Mouse (Mus musculus) forebrain, embryonic 15.5 days (tissue): ENCODE data around the gene Syvn1. TPM values are rescaled to one million over a fixed set of nuclear protein-coding genes. Genes with fewer than 3 reads are reported as not detected.

Source experiments
- ATAC-seq: fragments of 200-750 bp; cut with Nextera tagmentation; replicated peaks from 2 replicates; pipeline ENCODE4 v1.8.0; 2017; ENCODE audit warnings: mild to moderate bottlenecking, moderate TSS enrichment, moderate library complexity
- H3K27ac ChIP-seq: fragments of 300-500 bp; sonication (generic); replicated peaks from 2 replicates; pipeline ENCODE4 v1.5.1; 2015; ENCODE audit warnings: mild to moderate bottlenecking, inconsistent platforms
- H3K27me3 ChIP-seq: fragments of 300-500 bp; sonication (generic); 2 replicates; pipeline ENCODE4 v1.6.1; 2015; ENCODE audit warnings: inconsistent platforms
- H3K36me3 ChIP-seq: fragments of 300-500 bp; sonication (generic); 2 replicates; pipeline ENCODE4 v1.6.1; 2015; ENCODE audit warnings: mild to moderate bottlenecking, inconsistent platforms
- H3K4me1 ChIP-seq: fragments of 300-500 bp; sonication (generic); 2 replicates; pipeline ENCODE4 v1.6.1; 2015; ENCODE audit warnings: inconsistent platforms
- H3K4me2 ChIP-seq: fragments of 300-500 bp; sonication (generic); replicated peaks from 2 replicates; pipeline ENCODE4 v1.6.1; 2015; ENCODE audit warnings: mild to moderate bottlenecking, inconsistent platforms
- H3K4me3 ChIP-seq: fragments of 300-500 bp; sonication (generic); 2 replicates; pipeline ENCODE4 v1.5.1; 2015; ENCODE audit warnings: mild to moderate bottlenecking, inconsistent platforms
- H3K9ac ChIP-seq: fragments of 300-500 bp; sonication (generic); replicated peaks from 2 replicates; pipeline ENCODE4 v1.6.1; 2015; ENCODE audit warnings: mild to moderate bottlenecking, inconsistent platforms
- H3K9me3 ChIP-seq: fragments of 300-500 bp; sonication (generic); 2 replicates; pipeline ENCODE4 v1.6.1; 2016; ENCODE audit warnings: inconsistent platforms
- WGBS: fragments of 180-500 bp; shearing (Covaris S2); methylation state at CpG from one replicate; pipeline ENCODE4 v1.1.7; 2015; ENCODE audit warnings: mixed read lengths; 5-methylcytosine and 5-hydroxymethylcytosine counted together
- polyA plus RNA-seq: library from polyadenylated mRNA; unstranded; fragments of >200 nt; fragmentation: Nextera tagmentation; extraction: Ambion mirVana; gene quantifications from 2 replicates; pipeline ENCODE4 v1.2.1, GENCODE M21; 2015

The Syvn1 gene
- 25.7 and 26.5 TPM in 2 replicates for polyA plus RNA-seq

- Histone ChIP-seq H3K4me2 (peak within 1 kb of the TSS; percentile 89), H3K4me3 (peak within 1 kb of the TSS; percentile 90), H3K27me3 (no peaks in the 10 kb centered on the region), H3K27ac (peak within 1 kb of the TSS; percentile 100), H3K9me3 (no peaks in the 10 kb centered on the region), H3K9ac (peak within 1 kb of the TSS; percentile 86), H3K4me1 (peaks cover 22% of the 10 kb centered on the region), H3K36me3 (peaks cover 33% of the 10 kb centered on the region)
- ATAC-seq, result peak; percentile 91
- WGBS, result under 1% methylated on average over 65 of the region's 65 CpGs
Observed at GRCm38 (mm10) chr19:6046294-6047153, at the start of gene Syvn1. Syvn1 (plus strand) TSS chr19:6046576.

DNA sequence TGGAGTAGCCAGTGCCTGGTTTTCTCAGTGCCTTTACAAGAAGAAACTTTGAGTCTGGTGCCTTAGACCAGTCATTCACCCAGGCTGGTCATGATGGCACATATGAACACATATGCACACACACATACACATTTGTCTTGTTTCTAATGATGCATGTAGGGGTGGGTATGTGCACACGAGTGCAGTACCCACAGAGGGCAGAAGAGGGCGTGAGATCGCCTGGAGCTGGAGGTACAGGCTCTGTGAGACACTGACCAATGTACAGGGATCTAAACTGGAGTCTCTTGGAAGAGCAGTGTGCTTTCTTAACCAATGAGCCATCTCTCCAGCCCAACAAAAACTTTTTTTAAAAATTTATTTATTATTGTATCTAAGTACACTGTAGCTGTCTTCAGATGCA is 48.2 kb upstream of the Syvn1 start:
- Histone ChIP-seq H3K9me3 (no peaks in the 10 kb centered on the region), H3K36me3 (no peaks in the 10 kb centered on the region), H3K4me1 (no peaks in the 10 kb centered on the region), H3K27ac (no peak overlapping the region), H3K4me2 (no peak overlapping the region), H3K9ac (no peak overlapping the region), H3K27me3 (no peaks in the 10 kb centered on the region), H3K4me3 (no peak overlapping the region)
- no peak for ATAC-seq
- WGBS, result 73% methylated on average over 3 of the region's 3 CpGs

GRCm38 (mm10) chr19:5999969-6000368 is 46.4 kb upstream of the Syvn1 start:
- no peak for ATAC-seq
- Histone ChIP-seq H3K27me3 (no peaks in the 10 kb centered on the region), H3K27ac (no peak overlapping the region), H3K36me3 (no peaks in the 10 kb centered on the region), H3K4me1 (no peaks in the 10 kb centered on the region), H3K9ac (no peak overlapping the region), H3K9me3 (no peaks in the 10 kb centered on the region), H3K4me3 (no peak overlapping the region), H3K4me2 (no peak overlapping the region)
- WGBS, result 78% methylated on average over 5 of the region's 5 CpGs

- Histone ChIP-seq H3K27me3 (no peaks in the 10 kb centered on the region), H3K36me3 (no peaks in the 10 kb centered on the region), H3K27ac (no peak overlapping the region), H3K9me3 (no peaks in the 10 kb centered on the region), H3K9ac (no peak overlapping the region), H3K4me2 (no peak overlapping the region), H3K4me1 (no peaks in the 10 kb centered on the region), H3K4me3 (no peak overlapping the region)
- 50% methylated on average over 11 of the region's 11 CpGs for WGBS
- ATAC-seq, result no peak
Observed at GRCm38 (mm10) chr19:6005541-6005940, 40.8 kb upstream of the Syvn1 start.

- no peak overlapping the region for H3K4me3 ChIP-seq
- H3K9ac ChIP-seq, result no peak overlapping the region
- no peaks in the 10 kb centered on the region for H3K9me3 ChIP-seq
- H3K27me3 ChIP-seq, result no peaks in the 10 kb centered on the region
- no peaks in the 10 kb centered on the region for H3K4me1 ChIP-seq
- WGBS, result 90% methylated on average over 13 of the region's 13 CpGs
- no peak overlapping the region for H3K27ac ChIP-seq
- no peak for ATAC-seq
- no peaks in the 10 kb centered on the region for H3K36me3 ChIP-seq
- H3K4me2 ChIP-seq, result no peak overlapping the region
Observed at GRCm38 (mm10) chr19:6007013-6007412, 39.4 kb upstream of the Syvn1 start.

GRCm38 (mm10) chr19:6009137-6009536 is 37.2 kb upstream of the Syvn1 start:
- 63% methylated on average over 8 of the region's 8 CpGs for WGBS
- no peak overlapping the region for H3K27ac ChIP-seq
- no peaks in the 10 kb centered on the region for H3K9me3 ChIP-seq
- H3K4me3 ChIP-seq, result no peak overlapping the region
- ATAC-seq, result no peak
- H3K9ac ChIP-seq, result no peak overlapping the region
- H3K4me1 ChIP-seq, result no peaks in the 10 kb centered on the region
- H3K27me3 ChIP-seq, result peaks cover 4% of the 10 kb centered on the region; the same call in 1 of the 2 replicates
- H3K4me2 ChIP-seq, result no peak overlapping the region
- no peaks in the 10 kb centered on the region for H3K36me3 ChIP-seq

GRCm38 (mm10) chr19:6013691-6014090 is 32.7 kb upstream of the Syvn1 start:
- no peak for ATAC-seq
- Histone ChIP-seq H3K27me3 (peaks cover 25% of the 10 kb centered on the region), H3K27ac (no peak overlapping the region), H3K4me3 (no peak overlapping the region), H3K9me3 (no peaks in the 10 kb centered on the region), H3K4me1 (peaks cover 10% of the 10 kb centered on the region), H3K36me3 (no peaks in the 10 kb centered on the region), H3K4me2 (no peak overlapping the region), H3K9ac (no peak overlapping the region)
- WGBS, result 89% methylated on average over 10 of the region's 10 CpGs

DNA sequence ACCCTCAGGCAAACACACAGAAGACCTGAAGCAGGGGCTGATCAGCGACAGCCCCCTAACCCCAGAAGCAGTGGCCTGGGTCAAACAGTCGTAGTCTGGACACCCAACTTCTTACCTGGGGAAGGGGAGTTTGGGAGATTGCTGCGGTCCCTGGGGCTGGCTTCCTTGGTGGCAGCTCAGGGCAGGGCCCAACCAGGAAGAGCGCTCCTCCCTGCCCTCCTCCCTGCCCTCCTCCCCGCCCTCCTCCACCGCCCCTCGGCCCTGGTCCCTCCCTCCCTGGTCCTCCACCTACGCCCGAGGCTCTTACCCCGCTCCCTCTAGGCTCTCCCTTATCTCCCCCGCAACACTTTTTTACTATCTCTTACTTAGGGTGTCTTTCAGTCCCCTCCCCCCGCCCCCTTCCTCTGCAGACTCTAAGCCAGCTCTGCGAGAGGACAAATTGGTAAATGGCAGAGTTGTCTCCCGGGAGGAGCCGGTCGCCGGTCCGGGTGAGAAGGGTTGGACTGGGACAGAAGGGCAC is 31.3 kb upstream of the Syvn1 start:
- WGBS, result 3% methylated on average over 18 of the region's 18 CpGs
- ATAC-seq, result peak; percentile 38; the same call in 1 of the 2 replicates
- H3K27ac ChIP-seq, result no peak overlapping the region

GRCm38 (mm10) chr19:6015511-6016315 is 30.7 kb upstream of the Syvn1 start, which contains the start of gene Capn1:
Capn1 (minus strand) TSS chr19:6015897.
- Histone ChIP-seq H3K27me3 (peaks cover 25% of the 10 kb centered on the region), H3K4me1 (peaks cover 10% of the 10 kb centered on the region), H3K9me3 (no peaks in the 10 kb centered on the region), H3K27ac (no peak within 1 kb of the TSS), H3K4me3 (peak within 1 kb of the TSS; percentile 47), H3K36me3 (no peaks in the 10 kb centered on the region), H3K9ac (peak within 1 kb of the TSS; percentile 52), H3K4me2 (peak within 1 kb of the TSS; percentile 89)
- ATAC-seq, result peak; percentile 68
- WGBS, result 3% methylated on average over 40 of the region's 40 CpGs

More for the DNA sequence above, 31.3 kb upstream of the Syvn1 start:
- Histone ChIP-seq H3K27me3 (peaks cover 25% of the 10 kb centered on the region), H3K9me3 (no peaks in the 10 kb centered on the region), H3K4me3 (peak overlapping the region; percentile 47), H3K4me1 (peaks cover 10% of the 10 kb centered on the region), H3K4me2 (peak overlapping the region; percentile 89), H3K9ac (peak overlapping the region; percentile 52), H3K36me3 (no peaks in the 10 kb centered on the region)

- Histone ChIP-seq H3K9ac (no peak overlapping the region), H3K4me3 (no peak overlapping the region), H3K27me3 (peaks cover 25% of the 10 kb centered on the region), H3K36me3 (no peaks in the 10 kb centered on the region), H3K9me3 (no peaks in the 10 kb centered on the region), H3K4me1 (peaks cover 10% of the 10 kb centered on the region), H3K27ac (no peak overlapping the region), H3K4me2 (no peak overlapping the region)
- WGBS, result 35% methylated on average over 7 of the region's 7 CpGs
- no peak for ATAC-seq
Observed at GRCm38 (mm10) chr19:6016532-6016931, 29.8 kb upstream of the Syvn1 start.

GRCm38 (mm10) chr19:6018142-6019089 is 28.0 kb upstream of the Syvn1 start:
- Histone ChIP-seq H3K36me3 (no peaks in the 10 kb centered on the region), H3K27me3 (peaks cover 25% of the 10 kb centered on the region), H3K4me3 (no peak overlapping the region), H3K9ac (no peak overlapping the region), H3K9me3 (no peaks in the 10 kb centered on the region), H3K27ac (no peak overlapping the region), H3K4me1 (peaks cover 10% of the 10 kb centered on the region), H3K4me2 (no peak overlapping the region)
- WGBS, result 30% methylated on average over 15 of the region's 15 CpGs
- ATAC-seq, result no peak
